Mouse (Mus musculus) CH12.LX (cell line): ENCODE measurements around the gene Hdac4. TPM values are rescaled to one million over a fixed set of nuclear protein-coding genes. Genes with fewer than 3 reads are reported as not detected.

Source experiments
- DNase-seq: peaks from one replicate; pipeline ENCODE4 v3.0.0-alpha.2; 2013; ENCODE audit errors: extremely low read depth
- H3K27ac ChIP-seq: 2 replicates; pipeline ENCODE4 v1.5.1; 2012; ENCODE audit warnings: low read depth, mild to moderate bottlenecking, control low read depth, moderate library complexity; ENCODE audit not compliant: insufficient read depth
- H3K27me3 ChIP-seq: replicated peaks from 2 replicates; pipeline ENCODE3; 2012; ENCODE audit warnings: inconsistent platforms
- H3K36me3 ChIP-seq, 2 experiments: replicated peaks in 1 of 2; 2 replicates each; pipeline versions ENCODE3 to v1.6.1; 2012; ENCODE audit warnings: inconsistent platforms in 1 of 2, low read length in 1 of 2, mild to moderate bottlenecking in 1 of 2, mixed read lengths in 1 of 2, moderate library complexity in 1 of 2; ENCODE audit not compliant: control insufficient read depth in 1 of 2, insufficient read depth in 1 of 2
- H3K4me1 ChIP-seq, 2 experiments: 2 replicates each; pipeline ENCODE4 v1.6.1; 2012; ENCODE audit warnings: inconsistent platforms in 1 of 2, moderate library complexity in 1 of 2; ENCODE audit not compliant: insufficient read depth in 2 of 2, control insufficient read depth in 1 of 2
- H3K4me2 ChIP-seq: 2 replicates; pipeline ENCODE4 v1.6.1; 2012; ENCODE audit warnings: low read depth, mild to moderate bottlenecking, control low read depth; ENCODE audit not compliant: poor library complexity, insufficient read depth, severe bottlenecking
- H3K4me3 ChIP-seq, 3 experiments: fragments of 150-350 bp in 1 of 3; sonication (generic) in 1 of 3; replicated peaks in 1 of 3; 2 replicates each; pipeline versions ENCODE3 to v1.5.1; 2011 to 2012; ENCODE audit warnings: low read depth in 2 of 3, low read length in 2 of 3, mild to moderate bottlenecking in 2 of 3, moderate library complexity in 2 of 3, control low read depth in 1 of 3, improper control_type of control experiment in 1 of 3, inconsistent platforms in 1 of 3, mixed read lengths in 1 of 3; ENCODE audit not compliant: poor library complexity in 1 of 3
- H3K79me2 ChIP-seq: replicated peaks from 2 replicates; pipeline ENCODE4 v1.6.1; 2012; ENCODE audit warnings: mild to moderate bottlenecking, moderate library complexity; ENCODE audit not compliant: control insufficient read depth, poor library complexity, insufficient read depth, severe bottlenecking; ENCODE audit errors: extremely low read depth
- H3K9ac ChIP-seq: 2 replicates; pipeline ENCODE4 v1.6.1; 2012; ENCODE audit warnings: low read depth, mild to moderate bottlenecking, control low read depth, moderate library complexity; ENCODE audit not compliant: insufficient read depth
- H3K9me3 ChIP-seq: replicated peaks from 2 replicates; pipeline ENCODE3; 2012; ENCODE audit warnings: low read length, inconsistent platforms, mixed read lengths
- CHD1 ChIP-seq: IDR thresholded peaks from 2 replicates; pipeline ENCODE4 v1.6.1; 2012; ENCODE audit warnings: low read depth, low read length, improper control_type of control experiment, inconsistent platforms
- E2F4 ChIP-seq: IDR thresholded peaks from 2 replicates; pipeline ENCODE4 v1.6.1; 2011; ENCODE audit warnings: low read depth, low read length, improper control_type of control experiment; ENCODE audit not compliant: insufficient replicate concordance
- EP300 ChIP-seq: IDR thresholded peaks from 2 replicates; pipeline ENCODE4 v1.6.1; 2011; ENCODE audit warnings: low read length, improper control_type of control experiment
- IRF4 ChIP-seq: IDR thresholded peaks from 2 replicates; pipeline ENCODE4 v1.6.1; 2014; ENCODE audit warnings: low read depth, mild to moderate bottlenecking, inconsistent platforms, low read length, improper control_type of control experiment
- JUN ChIP-seq: IDR thresholded peaks from 2 replicates; pipeline ENCODE4 v1.6.1; 2011; ENCODE audit warnings: low read depth, mild to moderate bottlenecking, low read length, improper control_type of control experiment, moderate library complexity; ENCODE audit not compliant: insufficient read depth
- JUND ChIP-seq: conservative IDR thresholded peaks from 2 replicates; pipeline ENCODE4 v1.6.1; 2011; ENCODE audit warnings: low read depth, low read length, improper control_type of control experiment
- KAT2A ChIP-seq: IDR thresholded peaks from 2 replicates; pipeline ENCODE4 v1.6.1; 2012; ENCODE audit warnings: low read length, improper control_type of control experiment, inconsistent platforms; ENCODE audit not compliant: insufficient replicate concordance
- MAX ChIP-seq: IDR thresholded peaks from 2 replicates; pipeline ENCODE4 v1.6.1; 2011; ENCODE audit warnings: low read length, improper control_type of control experiment
- MXI1 ChIP-seq: IDR thresholded peaks from 2 replicates; pipeline ENCODE4 v1.6.1; 2011; ENCODE audit warnings: mild to moderate bottlenecking, low read depth, low read length, improper control_type of control experiment
- MYC ChIP-seq: IDR thresholded peaks from 2 replicates; pipeline ENCODE4 v1.6.1; 2011; ENCODE audit warnings: low read depth, mild to moderate bottlenecking, improper control_type of control experiment, low read length
- NELFE ChIP-seq: IDR thresholded peaks from 2 replicates; pipeline ENCODE4 v1.6.1; 2011; ENCODE audit warnings: low read depth, low read length, improper control_type of control experiment
- NRF1 ChIP-seq: IDR thresholded peaks from 2 replicates; pipeline ENCODE4 v1.6.1; 2014; ENCODE audit warnings: low read depth, mild to moderate bottlenecking, inconsistent platforms, low read length, improper control_type of control experiment, moderate library complexity
- POLR2A ChIP-seq: IDR thresholded peaks from 2 replicates; pipeline ENCODE4 v1.6.1; 2011; ENCODE audit warnings: low read depth, mild to moderate bottlenecking, improper control_type of control experiment, low read length
- POLR2AphosphoS2 ChIP-seq: IDR thresholded peaks from 2 replicates; pipeline ENCODE4 v1.6.1; 2011; ENCODE audit warnings: low read depth, low read length, improper control_type of control experiment
- RCOR1 ChIP-seq: conservative IDR thresholded peaks from 2 replicates; pipeline ENCODE4 v1.6.1; 2012; ENCODE audit warnings: low read depth, mild to moderate bottlenecking, inconsistent platforms, low read length, improper control_type of control experiment
- SMC3 ChIP-seq: IDR thresholded peaks from 2 replicates; pipeline ENCODE4 v1.6.1; 2011; ENCODE audit warnings: low read depth, low read length, improper control_type of control experiment
- TBP ChIP-seq: conservative IDR thresholded peaks from 2 replicates; pipeline ENCODE4 v1.6.1; 2011; ENCODE audit warnings: low read depth, low read length, improper control_type of control experiment
- TCF12 ChIP-seq: IDR thresholded peaks from 2 replicates; pipeline ENCODE4 v1.6.1; 2014; ENCODE audit warnings: low read depth, mild to moderate bottlenecking, inconsistent platforms, low read length, improper control_type of control experiment
- UBTF ChIP-seq: IDR thresholded peaks from 2 replicates; pipeline ENCODE4 v1.6.1; 2012; ENCODE audit warnings: low read depth, mild to moderate bottlenecking, inconsistent platforms, low read length, improper control_type of control experiment, moderate library complexity
- ZKSCAN1 ChIP-seq: IDR thresholded peaks from 2 replicates; pipeline ENCODE4 v1.6.1; 2012; ENCODE audit warnings: low read depth, inconsistent platforms, low read length, improper control_type of control experiment, borderline replicate concordance
- ZMIZ1 ChIP-seq: IDR thresholded peaks from 2 replicates; pipeline ENCODE4 v1.6.1; 2012; ENCODE audit warnings: low read depth, mild to moderate bottlenecking, inconsistent platforms, low read length, improper control_type of control experiment
- ZNF384 ChIP-seq: IDR thresholded peaks from 2 replicates; pipeline ENCODE4 v1.6.1; 2012; ENCODE audit warnings: low read depth, low read length, improper control_type of control experiment, inconsistent platforms
- dilution Hi-C: fragments of 300-500 bp; cut with MboI; formaldehyde crosslinking; loops from 2 replicates; pipeline ENCODE4 v1.14.3; 2020; ENCODE audit warnings: low sequenced_read_pairs; ENCODE audit not compliant: extremely low pct_unique_long_range_greater_than_20kb, extremely low pct_ligation_motif_present
- in situ Hi-C: fragments of 300-500 bp; cut with MboI; formaldehyde crosslinking; loops from 3 replicates; pipeline ENCODE4 v1.14.3; 2019; ENCODE audit warnings: low sequenced_read_pairs, low pct_ligation_motif_present, low pct_unique_long_range_greater_than_20kb, mixed read lengths
- polyA plus RNA-seq: library from polyadenylated mRNA; unstranded; fragments of >175 nt; gene quantifications from 2 replicates; pipeline ENCODE4 v1.2.1, GENCODE M21; 2012; ENCODE audit warnings: low read depth; ENCODE audit not compliant: insufficient read length
- total RNA-seq, 2 experiments: library from RNA; depleted of rRNA; stranded (reverse); fragments of 300-350 nt in 1 of 2; fragments of >200 nt in 1 of 2; gene quantifications; 2 replicates each; pipeline ENCODE4 v1.2.3; 2012 to 2014

Gene Hdac4
- total and polyA plus RNA-seq, 3 experiments: 2.4 to 6.3 (median 4.3) TPM

GRCm38 (mm10) chr1:92124497-92125201 is 70.8 kb downstream of the Hdac4 start:
- no peaks in the 10 kb centered on the region for H3K27me3 ChIP-seq
- no peaks in the 10 kb centered on the region; the same call in 1 of the 2 replicates for H3K79me2 ChIP-seq
- H3K4me3 ChIP-seq: no peak overlapping the region
- TF ChIP-seq TCF12 (no peak), POLR2AphosphoS2 (no peak), JUN (no peak), NELFE (no peak)
- no peak overlapping the region for H3K27ac ChIP-seq
- H3K4me2 ChIP-seq: no peak overlapping the region
- DNase-seq: no peak
- in situ Hi-C loops: no loop called here
- no peaks in the 10 kb centered on the region for H3K9me3 ChIP-seq
- dilution Hi-C loops: no loop called here
- H3K36me3 ChIP-seq: peaks cover 0 to 4% of the 10 kb centered on the region in 2 experiments
- H3K4me1 ChIP-seq: peaks cover 7 to 15% of the 10 kb centered on the region in 2 experiments
- no peak overlapping the region for H3K9ac ChIP-seq

- H3K9me3 ChIP-seq: no peaks in the 10 kb centered on the region
- no peak overlapping the region for H3K9ac ChIP-seq
- in situ Hi-C loops: no loop called here
- H3K36me3 ChIP-seq: peaks cover 0 to 13% of the 10 kb centered on the region in 2 experiments
- no peak for DNase-seq
- no peak for TF ChIP-seq E2F4
- 0 out of 2 replicates have a peak, but pooled peaks have one; percentile 14 for TF ChIP-seq IRF4
- TF ChIP-seq ZMIZ1: no peak
- TF ChIP-seq EP300: peak; percentile 26; the same call in 1 of the 2 replicates
- TF ChIP-seq JUN: no peak
- no peak overlapping the region for H3K4me3 ChIP-seq
- H3K4me2 ChIP-seq: no peak overlapping the region
- no peaks in the 10 kb centered on the region for H3K27me3 ChIP-seq
- H3K79me2 ChIP-seq: no peaks in the 10 kb centered on the region
- dilution Hi-C loops: no loop called here
- no peak overlapping the region for H3K27ac ChIP-seq
- H3K4me1 ChIP-seq: peaks cover 6 to 9% of the 10 kb centered on the region in 2 experiments; a peak in 3 of 4 replicates
These were observed 76.2 kb downstream of the Hdac4 start for GRCm38 (mm10) chr1:92119303-92119702.

GRCm38 (mm10) chr1:92117597-92117996 is 77.9 kb downstream of the Hdac4 start:
- no peak overlapping the region for H3K9ac ChIP-seq
- peaks cover 6 to 9% of the 10 kb centered on the region in 2 experiments; a peak in 3 of 4 replicates for H3K4me1 ChIP-seq
- H3K27me3 ChIP-seq: no peaks in the 10 kb centered on the region
- no peak overlapping the region for H3K4me3 ChIP-seq
- no peak overlapping the region for H3K27ac ChIP-seq
- no peaks in the 10 kb centered on the region for H3K79me2 ChIP-seq
- dilution Hi-C loops: no loop called here
- no peaks in the 10 kb centered on the region for H3K9me3 ChIP-seq
- TF ChIP-seq POLR2A: no peak
- no peak for TF ChIP-seq UBTF
- TF ChIP-seq JUN: no peak
- no peak for TF ChIP-seq ZKSCAN1
- no peak for TF ChIP-seq ZMIZ1
- no peak for TF ChIP-seq MAX
- no peak for TF ChIP-seq IRF4
- no peak for TF ChIP-seq KAT2A
- no peak for TF ChIP-seq TCF12
- no peak for TF ChIP-seq NRF1
- TF ChIP-seq MXI1: no peak
- TF ChIP-seq CHD1: no peak
- no peak for TF ChIP-seq SMC3
- TF ChIP-seq E2F4: no peak
- TF ChIP-seq MYC: no peak
- no peak for TF ChIP-seq RCOR1
- no peak for TF ChIP-seq TBP
- TF ChIP-seq ZNF384: no peak
- no peak for TF ChIP-seq JUND
- H3K4me2 ChIP-seq: no peak overlapping the region
- peaks cover 0 to 13% of the 10 kb centered on the region in 2 experiments for H3K36me3 ChIP-seq
- no peak for DNase-seq
- in situ Hi-C loops: no loop called here
